Mouse (Mus musculus) olfactory bulb, adult 2 months (tissue): ENCODE data around the gene Kcnip3.

ENCODE experiments used
- CTCF ChIP-seq: fragments of 200-500 bp; IDR thresholded peaks from 2 replicates; pipeline ENCODE4 v1.5.1; 2012; ENCODE audit warnings: low read depth, mild to moderate bottlenecking, low read length, moderate library complexity; ENCODE audit not compliant: insufficient read depth
- POLR2A ChIP-seq: fragments of 200-500 bp; IDR thresholded peaks from 2 replicates; pipeline ENCODE4 v1.6.1; 2012; ENCODE audit warnings: mild to moderate bottlenecking, low read depth, low read length, moderate library complexity; ENCODE audit not compliant: insufficient read depth

DNA sequence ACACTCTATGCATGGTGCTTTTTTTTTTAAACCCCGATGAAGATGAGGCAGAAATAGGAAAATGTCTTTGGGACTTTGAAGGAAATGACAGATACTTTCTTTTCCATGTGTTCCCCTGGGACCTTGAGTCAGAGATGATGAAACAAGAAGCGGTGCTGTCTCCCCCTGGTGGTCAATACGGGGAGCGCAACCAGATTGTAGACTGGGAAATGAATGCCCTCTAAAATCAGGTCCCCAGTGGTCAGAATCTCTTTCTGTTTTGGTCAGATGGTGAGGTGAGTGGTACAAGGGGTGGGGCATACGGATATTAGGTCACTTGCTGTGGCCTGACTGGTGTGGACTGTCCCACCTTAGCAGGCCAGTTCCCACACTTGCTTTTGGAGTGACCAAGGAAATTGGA, 68.1 kb downstream of the Kcnip3 start:
- TF ChIP-seq CTCF, result peak; percentile 28; the same call in 1 of the 2 replicates
- TF ChIP-seq POLR2A, result no peak
